Mouse (Mus musculus): ENCODE results near the gene Pdxk.
A peak's percentile ranks its signal among the peaks of the same experiment; 100 is the strongest.

Gene Pdxk

GRCm38 (mm10) chr10:78458348-78459111 lies 6.2 kb downstream of the Pdxk start:
- DNase-seq: no peak

- DNase-seq: peak; percentile 81 to 89
These were observed 7.1 kb downstream of the Pdxk start for GRCm38 (mm10) chr10:78457495-78458347.

- no peak for DNase-seq
These were observed 8.1 kb downstream of the Pdxk start for GRCm38 (mm10) chr10:78456696-78457095.

GRCm38 (mm10) chr10:78452641-78453040 lies 12.1 kb downstream of the Pdxk start:
- no peak for DNase-seq

GRCm38 (mm10) chr10:78450761-78451160 lies 14.0 kb downstream of the Pdxk start:
- DNase-seq: no peak

- DNase-seq: no peak
These were observed 17.4 kb downstream of the Pdxk start for GRCm38 (mm10) chr10:78447396-78447795.

GRCm38 (mm10) chr10:78446195-78446594 lies 18.6 kb downstream of the Pdxk start:
- no peak for DNase-seq

- DNase-seq: no peak
These were observed 22.5 kb downstream of the Pdxk start for GRCm38 (mm10) chr10:78442292-78442691.

GRCm38 (mm10) chr10:78441606-78442005 lies 23.2 kb downstream of the Pdxk start:
- DNase-seq: no peak

GRCm38 (mm10) chr10:78440812-78441211 lies 24.0 kb downstream of the Pdxk start:
- peak in 1 of 2 experiments; percentile 26 for DNase-seq

GRCm38 (mm10) chr10:78439990-78440389 lies 24.8 kb downstream of the Pdxk start:
- no peak for DNase-seq

GRCm38 (mm10) chr10:78439550-78439949 lies 25.2 kb downstream of the Pdxk start:
- DNase-seq: peak; percentile 48 to 51

- peak; percentile 78 to 88 for DNase-seq
These were observed 26.7 kb downstream of the Pdxk start for GRCm38 (mm10) chr10:78438094-78438493.

- no peak for DNase-seq
These were observed 31.9 kb downstream of the Pdxk start for GRCm38 (mm10) chr10:78432853-78433252.

GRCm38 (mm10) chr10:78429776-78430175 lies 35.0 kb downstream of the Pdxk start:
- no peak for DNase-seq

- DNase-seq: no peak
These were observed 35.6 kb downstream of the Pdxk start for GRCm38 (mm10) chr10:78429180-78429579.

GRCm38 (mm10) chr10:78428070-78428469 lies 36.7 kb downstream of the Pdxk start:
- no peak for DNase-seq

- DNase-seq: no peak
These were observed 38.5 kb downstream of the Pdxk start for GRCm38 (mm10) chr10:78426117-78426735.

- peak; percentile 88 to 89 for DNase-seq
These were observed 39.4 kb downstream of the Pdxk start, which contains the start of gene Cstb for GRCm38 (mm10) chr10:78425181-78426041. Gene Cstb (plus strand): TSS chr10:78425669.

- no peak for DNase-seq
These were observed 42.2 kb downstream of the Pdxk start for GRCm38 (mm10) chr10:78422614-78423013.

GRCm38 (mm10) chr10:78420929-78421328 lies 43.8 kb downstream of the Pdxk start:
- peak; percentile 15 to 48 for DNase-seq

- no peak for DNase-seq
These were observed 46.0 kb downstream of the Pdxk start for GRCm38 (mm10) chr10:78418791-78419190.

Measured in thymus, postnatal 36 days (tissue).